Mouse (Mus musculus): ENCODE results near the gene Rbm44. TPM values are rescaled to one million over a fixed set of nuclear protein-coding genes. Genes with fewer than 3 reads are reported as not detected.
A peak's percentile ranks its signal among the peaks of the same experiment; 100 is the strongest.

Gene Rbm44
- 0.15 and 0.24 TPM in 2 replicates for polyA plus RNA-seq (2015; fragmentation: Nextera tagmentation; extraction: Ambion mirVana)

DNA sequence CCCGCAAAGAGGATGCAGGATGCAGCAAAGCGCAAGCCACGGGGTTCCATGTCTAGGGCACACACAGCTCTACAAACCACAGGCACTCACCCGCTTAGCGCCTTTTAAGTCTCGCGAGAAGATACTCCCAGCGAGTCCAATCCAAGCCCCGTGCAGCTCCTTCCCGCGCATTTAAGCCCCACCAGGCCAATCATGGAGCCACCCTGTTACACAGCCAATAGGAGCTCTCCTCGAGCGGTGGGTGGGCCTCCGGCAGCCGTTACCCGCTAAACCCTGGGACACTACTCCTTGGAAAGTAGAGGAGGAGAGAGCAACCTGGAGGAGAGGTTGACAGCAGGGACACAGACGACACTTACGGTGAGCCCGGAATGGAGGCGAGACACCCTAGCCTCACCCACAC lies at the start of gene Rbm44:
Gene Rbm44 (plus strand): TSS at position 277 of the 400 bp plus-strand sequence.
- TF ChIP-seq EP300 (optimal IDR thresholded peaks at IDR 0.05) = no peak
- TF ChIP-seq CTCF (IDR thresholded peaks at IDR 0.05; ENCODE audit: low read depth) = no peak
- H3K4me1 ChIP-seq (replicated peaks; ENCODE audit: control insufficient read depth, insufficient read depth) = no peaks in the 10 kb centered on the region
- no peak within 1 kb of the TSS for H3K27ac ChIP-seq (replicated peaks)
- H3K36me3 ChIP-seq (ENCODE audit: control insufficient read depth, insufficient read depth, low read length) = no peaks in the 10 kb centered on the region
- no peaks in the 10 kb centered on the region for H3K27me3 ChIP-seq (ENCODE audit: control insufficient read depth, insufficient read depth, low read length)
- H3K4me3 ChIP-seq (ENCODE audit: low read depth, low read length) = no peak within 1 kb of the TSS
- H3K4me2 ChIP-seq (replicated peaks; ENCODE audit: low read depth) = no peak within 1 kb of the TSS
- no peak within 1 kb of the TSS for H3K9ac ChIP-seq (ENCODE audit: low read length)
- 70% methylated on average over 20 of the region's 20 CpGs for WGBS
- ATAC-seq (ENCODE audit: low FRiP score, low TSS enrichment) (no peak), DNase-seq (ENCODE audit: low spot score) (no peak)
- H3K9me3 ChIP-seq (ENCODE audit: control insufficient read depth, low read length) = no peaks in the 10 kb centered on the region

DNA sequence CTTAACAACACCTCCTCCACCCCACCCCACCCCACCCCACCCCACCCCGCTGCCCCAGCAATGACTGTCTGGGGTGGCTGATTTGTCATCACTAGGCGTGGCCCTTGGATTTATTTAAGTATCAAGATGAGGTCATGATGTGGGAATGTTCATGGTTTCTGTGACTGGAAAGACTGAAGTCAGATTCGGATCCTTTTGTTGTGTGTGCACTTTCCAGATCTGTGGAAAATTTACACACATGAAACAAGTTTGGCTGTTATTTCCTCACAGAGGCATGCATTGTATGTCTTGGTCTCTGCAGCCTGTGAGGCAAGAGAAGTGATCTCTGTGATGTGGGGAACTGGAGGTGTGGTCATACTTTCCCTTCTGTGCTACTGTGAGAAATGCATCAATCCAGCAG lies 49.6 kb upstream of the Rbm44 start:
- Histone ChIP-seq H3K9ac (ENCODE audit: low read length) (peak overlapping the region; percentile 14; the same call in 1 of the 2 replicates), H3K4me1 (replicated peaks; ENCODE audit: control insufficient read depth, insufficient read depth) (peaks cover 2% of the 10 kb centered on the region; the same call in 1 of the 2 replicates), H3K36me3 (ENCODE audit: control insufficient read depth, insufficient read depth, low read length) (no peaks in the 10 kb centered on the region), H3K27me3 (ENCODE audit: control insufficient read depth, insufficient read depth, low read length) (no peaks in the 10 kb centered on the region), H3K27ac (replicated peaks) (peak overlapping the region; percentile 72), H3K4me3 (ENCODE audit: low read depth, low read length) (no peak overlapping the region), H3K4me2 (replicated peaks; ENCODE audit: low read depth) (no peak overlapping the region), H3K9me3 (ENCODE audit: control insufficient read depth, low read length) (no peaks in the 10 kb centered on the region)
- TF ChIP-seq EP300 (optimal IDR thresholded peaks at IDR 0.05) = no peak
- no peak for TF ChIP-seq CTCF (IDR thresholded peaks at IDR 0.05; ENCODE audit: low read depth)
- ATAC-seq (ENCODE audit: low FRiP score, low TSS enrichment) (peak; percentile 72), DNase-seq (ENCODE audit: low spot score) (peak; percentile 45)
- WGBS = 32% methylated on average over 3 of the region's 3 CpGs

DNA sequence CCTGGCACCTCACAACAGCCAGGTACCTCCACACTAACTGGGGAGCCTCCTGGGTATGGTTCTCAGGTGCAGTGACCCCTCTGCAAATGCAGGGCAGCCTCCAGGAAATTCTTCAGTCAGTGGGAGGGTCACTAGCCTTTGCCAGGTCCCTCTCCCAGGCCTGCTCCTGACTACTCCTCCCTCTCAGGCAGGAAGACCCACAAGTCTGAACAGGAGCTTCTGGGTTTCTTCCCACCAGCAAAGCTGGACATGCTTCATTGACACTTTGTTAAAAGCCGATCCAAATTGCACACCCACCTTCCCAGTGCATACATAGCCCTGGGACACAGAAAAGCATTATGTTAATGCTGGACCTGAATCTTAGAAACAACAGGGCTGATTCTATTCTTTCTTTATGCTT lies 49.0 kb upstream of the Rbm44 start:
- Histone ChIP-seq H3K27ac (replicated peaks) (peak overlapping the region; percentile 72), H3K4me3 (ENCODE audit: low read depth, low read length) (no peak overlapping the region), H3K4me1 (replicated peaks; ENCODE audit: control insufficient read depth, insufficient read depth) (peaks cover 2% of the 10 kb centered on the region; the same call in 1 of the 2 replicates), H3K4me2 (replicated peaks; ENCODE audit: low read depth) (no peak overlapping the region; the same call in 1 of the 2 replicates), H3K36me3 (ENCODE audit: control insufficient read depth, insufficient read depth, low read length) (no peaks in the 10 kb centered on the region), H3K9me3 (ENCODE audit: control insufficient read depth, low read length) (no peaks in the 10 kb centered on the region), H3K27me3 (ENCODE audit: control insufficient read depth, insufficient read depth, low read length) (no peaks in the 10 kb centered on the region), H3K9ac (ENCODE audit: low read length) (peak overlapping the region; percentile 14; the same call in 1 of the 2 replicates)
- DNase-seq (ENCODE audit: low spot score) (no peak), ATAC-seq (ENCODE audit: low FRiP score, low TSS enrichment) (no peak)
- TF ChIP-seq EP300 (optimal IDR thresholded peaks at IDR 0.05) = no peak
- no peak for TF ChIP-seq CTCF (IDR thresholded peaks at IDR 0.05; ENCODE audit: low read depth)
- 57% methylated on average over 1 of the region's 1 CpGs for WGBS

DNA sequence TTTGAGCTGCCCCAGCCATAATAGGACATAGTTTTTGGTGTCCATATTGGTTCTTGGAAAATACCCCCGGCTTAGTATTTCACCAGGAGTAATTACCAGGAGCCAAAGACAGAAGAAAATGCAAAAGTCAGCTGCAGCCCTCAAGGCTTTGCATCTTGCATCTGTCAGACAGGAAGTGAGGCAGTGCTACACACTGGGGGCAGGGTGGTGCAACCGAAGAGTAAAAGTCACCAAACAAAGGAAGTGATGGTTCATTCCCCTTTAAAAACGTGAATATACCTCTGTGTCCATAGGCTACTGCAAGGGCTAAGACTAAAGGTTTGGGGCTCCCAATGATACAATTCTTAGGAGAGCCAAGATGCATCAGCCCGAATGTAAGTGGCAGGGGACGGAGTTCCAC lies 48.4 kb upstream of the Rbm44 start:
- TF ChIP-seq CTCF (IDR thresholded peaks at IDR 0.05; ENCODE audit: low read depth) = no peak
- TF ChIP-seq EP300 (optimal IDR thresholded peaks at IDR 0.05) = no peak
- Histone ChIP-seq H3K4me3 (ENCODE audit: low read depth, low read length) (no peak overlapping the region), H3K27ac (replicated peaks) (peak overlapping the region; percentile 72; the same call in 1 of the 2 replicates), H3K4me1 (replicated peaks; ENCODE audit: control insufficient read depth, insufficient read depth) (peaks cover 2% of the 10 kb centered on the region; the same call in 1 of the 2 replicates), H3K9ac (ENCODE audit: low read length) (no peak overlapping the region), H3K36me3 (ENCODE audit: control insufficient read depth, insufficient read depth, low read length) (no peaks in the 10 kb centered on the region), H3K4me2 (replicated peaks; ENCODE audit: low read depth) (no peak overlapping the region), H3K9me3 (ENCODE audit: control insufficient read depth, low read length) (no peaks in the 10 kb centered on the region), H3K27me3 (ENCODE audit: control insufficient read depth, insufficient read depth, low read length) (no peaks in the 10 kb centered on the region)
- 58% methylated on average over 5 of the region's 5 CpGs for WGBS
- no peak for DNase-seq (ENCODE audit: low spot score)
- no peak for ATAC-seq (ENCODE audit: low FRiP score, low TSS enrichment)

DNA sequence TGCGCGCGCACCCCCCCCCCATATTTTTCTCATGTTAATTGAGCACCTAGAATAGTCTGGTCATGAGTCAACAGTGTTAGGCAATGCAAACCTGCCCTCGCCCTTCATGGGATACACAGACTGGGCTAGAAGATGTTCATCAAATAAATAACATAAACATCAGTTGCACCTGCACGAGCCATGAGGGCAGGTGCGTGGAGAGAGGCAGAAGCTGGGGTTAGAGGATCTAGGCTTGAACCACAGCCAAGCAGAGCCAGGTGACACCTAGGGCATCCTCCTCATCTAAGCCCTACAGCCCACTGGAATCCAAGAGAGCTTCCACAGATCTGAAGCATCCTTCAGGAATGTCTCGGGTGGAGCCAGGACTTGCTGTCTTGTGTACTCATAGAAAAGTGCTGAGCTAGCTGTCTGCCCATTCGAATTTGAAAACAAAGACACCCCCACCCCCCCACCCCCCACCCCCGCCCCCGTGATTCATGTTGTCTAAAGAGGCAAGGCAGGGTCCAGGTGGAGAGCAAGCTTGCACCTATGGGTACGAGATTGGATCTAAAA lies 47.5 kb upstream of the Rbm44 start:
- H3K27me3 ChIP-seq (ENCODE audit: control insufficient read depth, insufficient read depth, low read length) = no peaks in the 10 kb centered on the region
- H3K4me2 ChIP-seq (replicated peaks; ENCODE audit: low read depth) = no peak overlapping the region
- no peak for DNase-seq (ENCODE audit: low spot score)
- no peak for TF ChIP-seq EP300 (optimal IDR thresholded peaks at IDR 0.05)
- no peak for TF ChIP-seq CTCF (IDR thresholded peaks at IDR 0.05; ENCODE audit: low read depth)
- H3K4me1 ChIP-seq (replicated peaks; ENCODE audit: control insufficient read depth, insufficient read depth) = peaks cover 2% of the 10 kb centered on the region; the same call in 1 of the 2 replicates
- no peak for ATAC-seq (ENCODE audit: low FRiP score, low TSS enrichment)
- no peaks in the 10 kb centered on the region for H3K36me3 ChIP-seq (ENCODE audit: control insufficient read depth, insufficient read depth, low read length)
- no peaks in the 10 kb centered on the region for H3K9me3 ChIP-seq (ENCODE audit: control insufficient read depth, low read length)
- WGBS = 83% methylated on average over 11 of the region's 11 CpGs
- no peak overlapping the region for H3K9ac ChIP-seq (ENCODE audit: low read length)
- no peak overlapping the region for H3K27ac ChIP-seq (replicated peaks)
- H3K4me3 ChIP-seq (ENCODE audit: low read depth, low read length) = no peak overlapping the region

DNA sequence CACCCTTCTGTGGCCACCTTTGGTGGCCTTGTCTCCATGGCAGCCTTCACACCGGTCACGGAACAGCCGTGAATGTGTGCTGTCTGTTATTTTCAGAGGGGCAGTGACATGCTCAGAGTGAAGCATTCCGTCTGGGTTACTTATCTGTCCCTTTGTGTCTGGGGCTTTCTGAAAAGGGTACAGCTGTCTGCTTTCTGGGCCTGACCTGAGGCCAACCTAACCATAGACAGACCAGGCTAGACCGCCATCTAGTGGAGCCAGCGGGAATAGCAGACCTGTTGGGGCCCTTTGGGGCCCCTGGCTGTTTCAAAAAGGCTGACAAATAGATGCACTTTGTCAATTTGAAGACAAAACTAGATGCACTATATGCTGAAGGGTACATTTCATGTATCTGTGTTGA lies 46.0 kb upstream of the Rbm44 start:
- H3K4me1 ChIP-seq (replicated peaks; ENCODE audit: control insufficient read depth, insufficient read depth) = peaks cover 2% of the 10 kb centered on the region; the same call in 1 of the 2 replicates
- H3K4me3 ChIP-seq (ENCODE audit: low read depth, low read length) = no peak overlapping the region
- H3K36me3 ChIP-seq (ENCODE audit: control insufficient read depth, insufficient read depth, low read length) = no peaks in the 10 kb centered on the region; the same call in 1 of the 2 replicates
- no peak overlapping the region for H3K4me2 ChIP-seq (replicated peaks; ENCODE audit: low read depth)
- 13% methylated on average over 6 of the region's 6 CpGs for WGBS
- ATAC-seq (ENCODE audit: low FRiP score, low TSS enrichment) = no peak; the same call in 1 of the 2 replicates
- no peaks in the 10 kb centered on the region for H3K27me3 ChIP-seq (ENCODE audit: control insufficient read depth, insufficient read depth, low read length)
- H3K9me3 ChIP-seq (ENCODE audit: control insufficient read depth, low read length) = no peaks in the 10 kb centered on the region
- H3K9ac ChIP-seq (ENCODE audit: low read length) = no peak overlapping the region
- no peak overlapping the region for H3K27ac ChIP-seq (replicated peaks)
- DNase-seq (ENCODE audit: low spot score) = peak; percentile 75
- no peak for TF ChIP-seq EP300 (optimal IDR thresholded peaks at IDR 0.05)
- TF ChIP-seq CTCF (IDR thresholded peaks at IDR 0.05; ENCODE audit: low read depth) = peak; percentile 93
